Mouse (Mus musculus) limb, embryonic 14.5 days (tissue): ENCODE data around the gene Tmem151b. TPM values are rescaled to one million over a fixed set of nuclear protein-coding genes. Genes with fewer than 3 reads are reported as not detected.

Source experiments
- ATAC-seq: fragments of 200-750 bp; cut with Nextera tagmentation; 2 replicates; pipeline ENCODE4 v1.8.0; 2017; ENCODE audit warnings: low read depth, moderate number of reproducible peaks, moderate TSS enrichment; ENCODE audit not compliant: low FRiP score
- DNase-seq: peaks from one replicate; pipeline ENCODE4 v3.0.0-alpha.2; 2015; ENCODE audit warnings: low spot score
- H3K27ac ChIP-seq: fragments of 300-500 bp; sonication (generic); replicated peaks from 2 replicates; pipeline ENCODE4 v1.5.1; 2014; ENCODE audit warnings: low read depth, mild to moderate bottlenecking, low read length, moderate library complexity, mixed read lengths
- H3K27me3 ChIP-seq: fragments of 300-500 bp; sonication (generic); 2 replicates; pipeline ENCODE4 v1.6.1; 2014; ENCODE audit warnings: low read length, mixed read lengths; ENCODE audit not compliant: control insufficient read depth, insufficient read depth
- H3K36me3 ChIP-seq: fragments of 300-500 bp; sonication (generic); 2 replicates; pipeline ENCODE4 v1.6.1; 2014; ENCODE audit warnings: mild to moderate bottlenecking, low read length, moderate library complexity, mixed read lengths; ENCODE audit not compliant: control insufficient read depth, insufficient read depth
- H3K4me1 ChIP-seq: fragments of 300-500 bp; sonication (generic); 2 replicates; pipeline ENCODE4 v1.6.1; 2014; ENCODE audit warnings: antibody characterized with exemption, low read length, mixed read lengths; ENCODE audit not compliant: control insufficient read depth, insufficient read depth
- H3K4me2 ChIP-seq: fragments of 300-500 bp; sonication (generic); replicated peaks from 2 replicates; pipeline ENCODE4 v1.6.1; 2014; ENCODE audit warnings: low read depth, mild to moderate bottlenecking, low read length, moderate library complexity; ENCODE audit not compliant: severe bottlenecking
- H3K4me3 ChIP-seq: fragments of 300-500 bp; sonication (generic); replicated peaks from 2 replicates; pipeline ENCODE4 v1.5.1; 2014; ENCODE audit warnings: low read length
- H3K9ac ChIP-seq: fragments of 300-500 bp; sonication (generic); 2 replicates; pipeline ENCODE4 v1.6.1; 2014; ENCODE audit warnings: mild to moderate bottlenecking, low read depth, low read length, moderate library complexity; ENCODE audit not compliant: severe bottlenecking
- H3K9me3 ChIP-seq: fragments of 300-500 bp; sonication (generic); 2 replicates; pipeline ENCODE4 v1.6.1; 2016; ENCODE audit warnings: low read length; ENCODE audit not compliant: control insufficient read depth
- POLR2A ChIP-seq: fragments of 200-500 bp; IDR thresholded peaks from 2 replicates; pipeline ENCODE4 v1.8.0; 2012; ENCODE audit warnings: inconsistent platforms, mild to moderate bottlenecking, moderate library complexity, borderline replicate concordance; ENCODE audit not compliant: insufficient read depth, insufficient read length; ENCODE audit errors: extremely low read depth
- WGBS: fragments of 180-500 bp; shearing (Covaris S2); extraction: QIAGEN DNeasy Blood & Tissue Kit; methylation state at CpG from one replicate; pipeline ENCODE4 v1.1.7; 2014; 5-methylcytosine and 5-hydroxymethylcytosine counted together
- polyA plus RNA-seq, 2 experiments: library from polyadenylated mRNA; depleted of rRNA in 1 of 2; stranded (reverse) in 1 of 2; unstranded in 1 of 2; fragments of >200 nt; fragmentation: Nextera tagmentation in 1 of 2; extraction: Ambion mirVana in 1 of 2; gene quantifications; 2 replicates each; pipeline versions ENCODE4 v1.2.1 to v1.2.3; 2012 to 2014

Gene Tmem151b
- polyA plus RNA-seq, 2 experiments, result 2.9 to 6.1 TPM

- no peak for ATAC-seq
Observed at GRCm38 (mm10) chr17:45563216-45563615, 13.7 kb upstream of the Tmem151b start.

GRCm38 (mm10) chr17:45559732-45560525 is 10.5 kb upstream of the Tmem151b start:
- no peak for TF ChIP-seq POLR2A
- H3K9me3 ChIP-seq, result no peaks in the 10 kb centered on the region
- ATAC-seq (no peak), DNase-seq (no peak)
- 82% methylated on average over 15 of the region's 15 CpGs for WGBS
- no peaks in the 10 kb centered on the region for H3K36me3 ChIP-seq
- H3K27ac ChIP-seq, result no peak overlapping the region
- no peak overlapping the region for H3K4me2 ChIP-seq
- no peak overlapping the region for H3K4me3 ChIP-seq
- no peaks in the 10 kb centered on the region for H3K27me3 ChIP-seq
- H3K4me1 ChIP-seq, result peaks cover 15% of the 10 kb centered on the region
- no peak overlapping the region for H3K9ac ChIP-seq

More at GRCm38 (mm10) chr17:45563216-45563615, 13.7 kb upstream of the Tmem151b start:
- DNase-seq, result no peak
- Histone ChIP-seq H3K9me3 (no peaks in the 10 kb centered on the region), H3K27ac (no peak overlapping the region), H3K4me2 (peak overlapping the region; percentile 89), H3K36me3 (peaks cover 24% of the 10 kb centered on the region), H3K4me3 (peak overlapping the region; percentile 86; the same call in 1 of the 2 replicates), H3K4me1 (peaks cover 14% of the 10 kb centered on the region; the same call in 1 of the 2 replicates), H3K27me3 (no peaks in the 10 kb centered on the region), H3K9ac (no peak overlapping the region; the same call in 1 of the 2 replicates)
- 73% methylated on average over 12 of the region's 12 CpGs for WGBS
- TF ChIP-seq POLR2A, result no peak

- TF ChIP-seq POLR2A, result no peak
- DNase-seq (no peak), ATAC-seq (no peak)
- Histone ChIP-seq H3K27ac (no peak overlapping the region), H3K36me3 (no peaks in the 10 kb centered on the region), H3K9me3 (no peaks in the 10 kb centered on the region), H3K4me1 (peaks cover 9% of the 10 kb centered on the region), H3K4me3 (no peak overlapping the region), H3K27me3 (no peaks in the 10 kb centered on the region), H3K9ac (peak overlapping the region; percentile 12; the same call in 1 of the 2 replicates), H3K4me2 (no peak overlapping the region)
- WGBS, result 68% methylated on average over 14 of the region's 16 CpGs
Observed at GRCm38 (mm10) chr17:45557998-45558862, 8.8 kb upstream of the Tmem151b start.

GRCm38 (mm10) chr17:45557246-45557824 is 7.9 kb upstream of the Tmem151b start:
- no peak overlapping the region for H3K4me3 ChIP-seq
- no peak for DNase-seq
- peaks cover 9% of the 10 kb centered on the region for H3K4me1 ChIP-seq
- H3K9ac ChIP-seq, result no peak overlapping the region
- TF ChIP-seq POLR2A, result no peak
- no peaks in the 10 kb centered on the region for H3K36me3 ChIP-seq
- WGBS, result 78% methylated on average over 7 of the region's 7 CpGs
- H3K9me3 ChIP-seq, result no peaks in the 10 kb centered on the region
- peak overlapping the region; percentile 17; the same call in 1 of the 2 replicates for H3K4me2 ChIP-seq
- no peak overlapping the region for H3K27ac ChIP-seq
- H3K27me3 ChIP-seq, result no peaks in the 10 kb centered on the region
- ATAC-seq, result no peak
